Mouse (Mus musculus): ENCODE measurements at regions not wholly inside any gene's neighbourhood (a gene's known extent, or its start where the extent isn't known, plus 50 kb on each side); places are given as distances from the start of the nearest gene placed in this dataset.
"Not testable (repeated sequence)": the region's sequence is repeated elsewhere in the genome, so short reads cannot be mapped to it uniquely, and the experiment has no call there.

- ATAC-seq (replicated peaks; ENCODE audit: low read depth, poor library complexity, severe bottlenecking), result no peak
Observed at GRCm38 (mm10) chr3:106320061-106320460, 85.9 kb downstream of the Chil6 start.

- ATAC-seq (replicated peaks; ENCODE audit: low read depth, poor library complexity, severe bottlenecking), result 0 out of 2 replicates have a peak, but pooled peaks have one; percentile 42
Observed at GRCm38 (mm10) chr3:106316974-106317373, 89.0 kb downstream of the Chil6 start.

GRCm38 (mm10) chr3:106292938-106293337 lies 73.6 kb upstream of the Chil4 start:
- no peak for ATAC-seq (replicated peaks; ENCODE audit: low read depth, poor library complexity, severe bottlenecking)

GRCm38 (mm10) chr3:106291894-106292293 lies 72.6 kb upstream of the Chil4 start:
- no peak for ATAC-seq (replicated peaks; ENCODE audit: low read depth, poor library complexity, severe bottlenecking)

- ATAC-seq (replicated peaks; ENCODE audit: low read depth, poor library complexity, severe bottlenecking), result not testable (repeated sequence)
Observed at GRCm38 (mm10) chr3:106278571-106278970, 59.3 kb upstream of the Chil4 start.

GRCm38 (mm10) chr3:106275677-106276076 lies 56.4 kb upstream of the Chil4 start:
- ATAC-seq (replicated peaks; ENCODE audit: low read depth, poor library complexity, severe bottlenecking), result not testable (repeated sequence)
